Mouse (Mus musculus) hindbrain, embryonic 16.5 days (tissue): ENCODE measurements around the gene Wwtr1. TPM values are rescaled to one million over a fixed set of nuclear protein-coding genes. Genes with fewer than 3 reads are reported as not detected.

Experiments used
- ATAC-seq: fragments of 200-750 bp; cut with Nextera tagmentation; 2 replicates; pipeline ENCODE4 v1.8.0; 2017; ENCODE audit warnings: moderate TSS enrichment, moderate library complexity
- H3K27ac ChIP-seq: fragments of 300-500 bp; sonication (generic); 2 replicates; pipeline ENCODE4 v1.5.1; 2014; ENCODE audit warnings: low read depth, mild to moderate bottlenecking, control low read depth, low read length, moderate library complexity
- H3K27me3 ChIP-seq: fragments of 300-500 bp; sonication (generic); replicated peaks from 2 replicates; pipeline ENCODE4 v1.6.1; 2014; ENCODE audit warnings: low read length; ENCODE audit not compliant: control insufficient read depth, insufficient read depth
- H3K36me3 ChIP-seq: fragments of 300-500 bp; sonication (generic); 2 replicates; pipeline ENCODE4 v1.6.1; 2014; ENCODE audit warnings: mild to moderate bottlenecking, low read length, moderate library complexity, mixed read lengths; ENCODE audit not compliant: control insufficient read depth, insufficient read depth
- H3K4me1 ChIP-seq: fragments of 300-500 bp; sonication (generic); 2 replicates; pipeline ENCODE4 v1.6.1; 2014; ENCODE audit warnings: low read depth, low read length; ENCODE audit not compliant: control insufficient read depth, insufficient read depth
- H3K4me2 ChIP-seq: fragments of 300-500 bp; sonication (generic); 2 replicates; pipeline ENCODE4 v1.6.1; 2014; ENCODE audit warnings: mild to moderate bottlenecking, low read length, control low read depth, moderate library complexity
- H3K4me3 ChIP-seq: fragments of 300-500 bp; sonication (generic); 2 replicates; pipeline ENCODE4 v1.5.1; 2014; ENCODE audit warnings: mild to moderate bottlenecking, low read length, control low read depth, moderate library complexity
- H3K9ac ChIP-seq: fragments of 300-500 bp; sonication (generic); 2 replicates; pipeline ENCODE4 v1.6.1; 2014; ENCODE audit warnings: low read depth, mild to moderate bottlenecking, control low read depth, low read length, moderate library complexity
- H3K9me3 ChIP-seq: fragments of 300-500 bp; sonication (generic); 2 replicates; pipeline ENCODE4 v1.6.1; 2014; ENCODE audit warnings: mild to moderate bottlenecking, low read length, moderate library complexity; ENCODE audit not compliant: control insufficient read depth
- WGBS: fragments of 180-500 bp; shearing (Covaris S2); extraction: QIAGEN DNeasy Blood & Tissue Kit; methylation state at CpG from one replicate; pipeline ENCODE4 v1.1.7; 2014; 5-methylcytosine and 5-hydroxymethylcytosine counted together
- polyA plus RNA-seq: library from polyadenylated mRNA; unstranded; fragments of >200 nt; fragmentation: Nextera tagmentation; extraction: Ambion mirVana; gene quantifications from 2 replicates; pipeline ENCODE4 v1.2.1, GENCODE M21; 2015

Wwtr1 gene
- polyA plus RNA-seq, 1 experiment from 2014 or later = 7.9 TPM

- ATAC-seq = peak; percentile 74; the same call in 1 of the 2 replicates
- H3K9ac ChIP-seq = no peak overlapping the region
- no peaks in the 10 kb centered on the region for H3K27me3 ChIP-seq
- H3K36me3 ChIP-seq = no peaks in the 10 kb centered on the region
- 68% methylated on average over 3 of the region's 3 CpGs for WGBS
- H3K9me3 ChIP-seq = no peaks in the 10 kb centered on the region
- no peak overlapping the region for H3K4me2 ChIP-seq
- no peak overlapping the region for H3K4me3 ChIP-seq
- peaks cover 8% of the 10 kb centered on the region for H3K4me1 ChIP-seq
- H3K27ac ChIP-seq = no peak overlapping the region
Measured at GRCm38 (mm10) chr3:57466289-57466688, 109.4 kb downstream of the Wwtr1 start.

- no peak overlapping the region for H3K27ac ChIP-seq
- H3K27me3 ChIP-seq = no peaks in the 10 kb centered on the region
- H3K4me3 ChIP-seq = no peak overlapping the region
- H3K9ac ChIP-seq = no peak overlapping the region
- ATAC-seq = no peak
- H3K4me1 ChIP-seq = no peaks in the 10 kb centered on the region
- 90% methylated on average over 4 of the region's 4 CpGs for WGBS
- H3K36me3 ChIP-seq = no peaks in the 10 kb centered on the region
- H3K9me3 ChIP-seq = no peaks in the 10 kb centered on the region
- H3K4me2 ChIP-seq = no peak overlapping the region
Measured at GRCm38 (mm10) chr3:57463302-57463701, 112.4 kb downstream of the Wwtr1 start.

- Histone ChIP-seq H3K27ac (no peak overlapping the region), H3K4me2 (no peak overlapping the region)
- ATAC-seq = peak; percentile 58
Measured at GRCm38 (mm10) chr3:57458652-57459051, 117.1 kb downstream of the Wwtr1 start.

GRCm38 (mm10) chr3:57448445-57448844, 127.3 kb downstream of the Wwtr1 start:
- H3K27me3 ChIP-seq = no peaks in the 10 kb centered on the region
- peaks cover 2% of the 10 kb centered on the region; the same call in 1 of the 2 replicates for H3K4me1 ChIP-seq
- H3K27ac ChIP-seq = no peak overlapping the region
- no peaks in the 10 kb centered on the region for H3K9me3 ChIP-seq
- no peaks in the 10 kb centered on the region for H3K36me3 ChIP-seq
- WGBS = 33% methylated on average over 5 of the region's 5 CpGs
- no peak overlapping the region for H3K4me2 ChIP-seq
- no peak overlapping the region for H3K4me3 ChIP-seq
- H3K9ac ChIP-seq = no peak overlapping the region
- peak; percentile 87 for ATAC-seq

More at GRCm38 (mm10) chr3:57458652-57459051, 117.1 kb downstream of the Wwtr1 start:
- 66% methylated on average over 11 of the region's 11 CpGs for WGBS
- no peaks in the 10 kb centered on the region for H3K4me1 ChIP-seq
- H3K9me3 ChIP-seq = no peaks in the 10 kb centered on the region
- no peaks in the 10 kb centered on the region for H3K27me3 ChIP-seq
- H3K9ac ChIP-seq = no peak overlapping the region
- H3K4me3 ChIP-seq = no peak overlapping the region
- H3K36me3 ChIP-seq = no peaks in the 10 kb centered on the region

- peaks cover 2% of the 10 kb centered on the region; the same call in 1 of the 2 replicates for H3K4me1 ChIP-seq
- H3K9me3 ChIP-seq = no peaks in the 10 kb centered on the region
- H3K4me2 ChIP-seq = no peak overlapping the region
- no peaks in the 10 kb centered on the region for H3K27me3 ChIP-seq
- H3K9ac ChIP-seq = no peak overlapping the region
- 47% methylated on average over 1 of the region's 1 CpGs for WGBS
- no peak overlapping the region for H3K4me3 ChIP-seq
- H3K27ac ChIP-seq = no peak overlapping the region
- H3K36me3 ChIP-seq = no peaks in the 10 kb centered on the region
- no peak for ATAC-seq
Measured at GRCm38 (mm10) chr3:57447889-57448288, 127.8 kb downstream of the Wwtr1 start.

- ATAC-seq = no peak
- no peaks in the 10 kb centered on the region for H3K36me3 ChIP-seq
- no peak overlapping the region for H3K4me2 ChIP-seq
- H3K27ac ChIP-seq = no peak overlapping the region
- peaks cover 2% of the 10 kb centered on the region; the same call in 1 of the 2 replicates for H3K4me1 ChIP-seq
- no peaks in the 10 kb centered on the region for H3K27me3 ChIP-seq
- no peaks in the 10 kb centered on the region for H3K9me3 ChIP-seq
- no peak overlapping the region for H3K9ac ChIP-seq
- 37% methylated on average over 3 of the region's 3 CpGs for WGBS
- no peak overlapping the region for H3K4me3 ChIP-seq
Measured at GRCm38 (mm10) chr3:57445706-57446105, 130.0 kb downstream of the Wwtr1 start.

GRCm38 (mm10) chr3:57440956-57441355, 134.8 kb downstream of the Wwtr1 start:
- no peak for ATAC-seq
- H3K36me3 ChIP-seq = no peaks in the 10 kb centered on the region
- H3K9ac ChIP-seq = no peak overlapping the region
- no peak overlapping the region for H3K4me2 ChIP-seq
- no peak overlapping the region for H3K4me3 ChIP-seq
- no peaks in the 10 kb centered on the region for H3K4me1 ChIP-seq
- H3K27me3 ChIP-seq = no peaks in the 10 kb centered on the region
- H3K9me3 ChIP-seq = no peaks in the 10 kb centered on the region
- no peak overlapping the region for H3K27ac ChIP-seq
- 69% methylated on average over 3 of the region's 3 CpGs for WGBS

GRCm38 (mm10) chr3:57435364-57435763, 140.3 kb downstream of the Wwtr1 start:
- Histone ChIP-seq H3K4me1 (no peaks in the 10 kb centered on the region), H3K27ac (no peak overlapping the region), H3K4me2 (no peak overlapping the region), H3K4me3 (no peak overlapping the region), H3K36me3 (no peaks in the 10 kb centered on the region), H3K9me3 (no peaks in the 10 kb centered on the region), H3K27me3 (no peaks in the 10 kb centered on the region), H3K9ac (no peak overlapping the region)
- ATAC-seq = no peak
- WGBS = 78% methylated on average over 8 of the region's 8 CpGs

GRCm38 (mm10) chr3:57431706-57432105, 144.0 kb downstream of the Wwtr1 start:
- Histone ChIP-seq H3K4me1 (no peaks in the 10 kb centered on the region), H3K4me3 (no peak overlapping the region), H3K36me3 (no peaks in the 10 kb centered on the region), H3K27ac (no peak overlapping the region), H3K27me3 (no peaks in the 10 kb centered on the region), H3K4me2 (no peak overlapping the region), H3K9me3 (no peaks in the 10 kb centered on the region), H3K9ac (no peak overlapping the region)
- no peak for ATAC-seq
- WGBS = 73% methylated on average over 3 of the region's 3 CpGs

GRCm38 (mm10) chr3:57429486-57429885, 146.2 kb downstream of the Wwtr1 start:
- WGBS = 81% methylated on average over 4 of the region's 4 CpGs
- Histone ChIP-seq H3K36me3 (no peaks in the 10 kb centered on the region), H3K27me3 (no peaks in the 10 kb centered on the region), H3K9me3 (no peaks in the 10 kb centered on the region), H3K9ac (no peak overlapping the region), H3K4me1 (no peaks in the 10 kb centered on the region), H3K4me2 (no peak overlapping the region), H3K4me3 (no peak overlapping the region), H3K27ac (no peak overlapping the region)
- no peak for ATAC-seq
